Mouse (Mus musculus) kidney, adult 2 months (tissue): Measurements from ENCODE around the gene Fkbp4.

ENCODE experiments used
- CTCF ChIP-seq: fragments of 200-500 bp; conservative IDR thresholded peaks from 2 replicates; pipeline ENCODE4 v1.5.1; 2011; ENCODE audit warnings: low read depth, mild to moderate bottlenecking, control low read depth, low read length, moderate library complexity, mixed read lengths; ENCODE audit not compliant: insufficient read depth, insufficient read length
- POLR2A ChIP-seq: fragments of 200-500 bp; IDR thresholded peaks from one replicate; pipeline ENCODE4 v1.6.1; 2011; ENCODE audit warnings: low read depth, low read length, control low read depth

DNA sequence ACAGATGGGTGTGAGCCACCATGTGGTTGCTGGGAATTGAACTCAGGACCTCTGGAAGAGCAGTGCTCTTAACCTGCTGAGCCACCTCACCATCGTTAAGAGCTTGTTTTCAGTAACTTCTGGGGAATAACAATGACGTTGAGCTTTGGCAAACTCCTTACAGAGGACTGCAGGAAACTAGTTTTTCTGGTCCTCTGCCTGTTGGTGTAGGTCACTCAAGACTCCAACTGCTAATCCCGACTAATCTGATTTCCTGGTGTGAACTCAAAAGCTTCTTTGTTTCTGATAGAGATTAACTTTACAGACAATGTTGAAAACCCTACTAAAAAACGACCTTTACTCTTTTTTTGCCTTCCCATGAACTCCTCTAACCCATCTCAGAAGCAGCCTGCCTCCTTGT, 39.0 kb upstream of the Fkbp4 start:
- no peak for TF ChIP-seq CTCF
- no peak for TF ChIP-seq POLR2A
